Mouse (Mus musculus) forelimb bud, embryonic 11.5 days (tissue): ENCODE results near the gene Pcdh15.
A peak's percentile ranks its signal among the peaks of the same experiment; 100 is the strongest.

Experiments
- DNase-seq: peaks from one replicate; pipeline ENCODE4 v3.0.0-alpha.2; 2012; ENCODE audit warnings: low read depth, low spot score

The Pcdh15 gene

GRCm38 (mm10) chr10:74304120-74304519 lies 1205.0 kb downstream of the Pcdh15 start:
- DNase-seq = no peak

GRCm38 (mm10) chr10:74305439-74306158 lies 1206.5 kb downstream of the Pcdh15 start:
- DNase-seq = no peak

GRCm38 (mm10) chr10:74307035-74307434 lies 1207.9 kb downstream of the Pcdh15 start:
- DNase-seq = no peak

GRCm38 (mm10) chr10:74316091-74316490 lies 1216.9 kb downstream of the Pcdh15 start:
- DNase-seq = no peak

- DNase-seq = no peak
These were observed 1236.3 kb downstream of the Pcdh15 start for GRCm38 (mm10) chr10:74335412-74335811.

- no peak for DNase-seq
These were observed 1240.4 kb downstream of the Pcdh15 start for GRCm38 (mm10) chr10:74339247-74340160.

- no peak for DNase-seq
These were observed 1260.4 kb downstream of the Pcdh15 start for GRCm38 (mm10) chr10:74359526-74359925.

- DNase-seq = no peak
These were observed 1279.6 kb downstream of the Pcdh15 start for GRCm38 (mm10) chr10:74378697-74379096.

- peak; percentile 19 for DNase-seq
These were observed 1280.4 kb downstream of the Pcdh15 start for GRCm38 (mm10) chr10:74379276-74380134.

GRCm38 (mm10) chr10:74387538-74388499 lies 1288.7 kb downstream of the Pcdh15 start:
- DNase-seq = no peak

- no peak for DNase-seq
These were observed 1304.0 kb downstream of the Pcdh15 start for GRCm38 (mm10) chr10:74403111-74403510.

GRCm38 (mm10) chr10:74414021-74414420 lies 1314.9 kb downstream of the Pcdh15 start:
- DNase-seq = no peak

GRCm38 (mm10) chr10:74414945-74415344 lies 1315.8 kb downstream of the Pcdh15 start:
- no peak for DNase-seq

- no peak for DNase-seq
These were observed 1316.2 kb downstream of the Pcdh15 start for GRCm38 (mm10) chr10:74415359-74415758.

GRCm38 (mm10) chr10:74415949-74416348 lies 1316.8 kb downstream of the Pcdh15 start:
- no peak for DNase-seq

- DNase-seq = no peak
These were observed 1350.9 kb downstream of the Pcdh15 start for GRCm38 (mm10) chr10:74450069-74450468.

- DNase-seq = peak; percentile 14
These were observed 1364.8 kb downstream of the Pcdh15 start for GRCm38 (mm10) chr10:74463972-74464371.

- DNase-seq = no peak
These were observed 1381.6 kb downstream of the Pcdh15 start for GRCm38 (mm10) chr10:74480779-74481178.

GRCm38 (mm10) chr10:74512315-74512714 lies 1413.2 kb downstream of the Pcdh15 start:
- DNase-seq = no peak

GRCm38 (mm10) chr10:74513743-74514142 lies 1414.6 kb downstream of the Pcdh15 start:
- no peak for DNase-seq
